In the genomic region with DNA sequence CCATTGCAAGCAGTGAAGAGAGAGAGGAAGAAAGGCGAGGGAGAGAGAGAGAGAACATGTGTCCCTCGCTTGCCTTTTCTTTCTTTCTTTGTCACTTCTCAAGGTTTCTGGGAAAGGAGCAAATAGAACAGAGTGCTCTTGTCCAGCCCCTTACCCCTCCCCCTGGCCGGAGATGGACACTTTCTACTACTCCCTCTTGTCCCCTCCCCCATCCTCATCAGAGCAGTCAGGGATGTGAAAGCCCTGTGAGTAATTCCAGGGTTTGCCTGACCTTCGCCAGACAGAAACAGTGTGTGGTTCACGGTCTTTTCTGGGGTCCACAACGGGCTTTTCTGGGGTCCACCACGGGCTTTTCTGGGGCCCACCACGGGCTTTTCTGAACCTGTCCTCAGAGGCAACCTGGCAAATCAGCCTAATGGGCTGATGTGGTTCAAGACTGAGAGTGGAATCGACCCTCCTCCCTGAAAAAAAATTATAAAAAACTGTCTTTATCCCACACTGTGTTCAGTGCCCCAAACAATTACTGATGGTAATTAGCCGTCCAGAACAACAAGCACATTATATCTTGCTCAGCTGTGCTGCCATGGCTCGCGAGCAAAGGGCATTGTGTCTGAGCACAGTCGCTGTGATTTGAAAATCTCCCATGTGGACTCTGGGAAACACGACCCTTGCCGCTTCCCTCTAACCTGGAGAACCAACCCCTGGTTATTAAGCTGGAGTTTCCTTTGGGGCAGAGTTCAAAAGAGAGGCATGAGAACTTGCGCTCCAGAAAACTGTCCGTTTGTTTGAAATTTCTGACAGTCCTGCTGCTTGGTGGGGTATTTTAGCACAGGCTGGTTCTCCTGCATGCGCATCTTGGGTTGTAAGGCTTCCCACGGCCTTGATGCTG, we compare ENCODE assay signal across 7 mouse cellular contexts.
DNase-seq lines count a peak whose midpoint lies in the region; ATAC-seq and TF ChIP-seq lines count a peak whose summit lies in the region.

No protein-coding gene starts in this region.

- no peak overlapping the region for H3K4me3 ChIP-seq in kidney, adult 2 months (ENCODE audit: insufficient read depth, low read depth, low read length)
- no peak overlapping the region for H3K4me3 ChIP-seq in limb, embryonic 14.5 days (replicated peaks; ENCODE audit: low read length)
- no peak overlapping the region for H3K4me3 ChIP-seq in olfactory bulb, adult 2 months (ENCODE audit: insufficient read depth, low read depth, low read length)

- H3K27ac ChIP-seq in kidney, adult 2 months (ENCODE audit: insufficient read depth, low read depth, low read length), result 0 out of 2 replicates have a peak overlapping the region, but pooled peaks have one; percentile 25
- no peak overlapping the region for H3K27ac ChIP-seq in limb, embryonic 14.5 days (replicated peaks; ENCODE audit: low read depth, low read length)
- peak overlapping the region; percentile 80 for H3K27ac ChIP-seq in olfactory bulb, adult 2 months (ENCODE audit: insufficient read depth, low read depth, low read length)

- WGBS in kidney, adult 2 months, result 25% methylated on average over 19 of the region's 19 CpGs
- WGBS in limb, embryonic 14.5 days, result 27% methylated on average over 19 of the region's 19 CpGs
- WGBS in olfactory bulb, adult 2 months, result 20% methylated on average over 19 of the region's 19 CpGs

- peak overlapping the region; percentile 13; the same call in 1 of the 2 replicates for H3K4me2 ChIP-seq in limb, embryonic 14.5 days (replicated peaks; ENCODE audit: low read depth, low read length, severe bottlenecking)

- H3K27me3 ChIP-seq in kidney, adult 2 months (replicated peaks; ENCODE audit: control insufficient read depth, insufficient read depth, low read length), result no peaks in the 10 kb centered on the region
- H3K27me3 ChIP-seq in limb, embryonic 14.5 days (ENCODE audit: control insufficient read depth, insufficient read depth, low read length), result no peaks in the 10 kb centered on the region

- H3K9ac ChIP-seq in limb, embryonic 14.5 days (ENCODE audit: low read depth, low read length, severe bottlenecking), result no peak overlapping the region

- no peak for TF ChIP-seq POLR2A in brain, embryonic 14.5 days (IDR thresholded peaks at IDR 0.05; ENCODE audit: borderline replicate concordance, extremely low read depth, insufficient read depth, insufficient read length, poor library complexity, severe bottlenecking)
- TF ChIP-seq POLR2A in kidney, adult 2 months (IDR thresholded peaks at IDR 0.05; ENCODE audit: low read depth, low read length), result no peak
- no peak for TF ChIP-seq POLR2A in limb, embryonic 14.5 days (IDR thresholded peaks at IDR 0.05; ENCODE audit: borderline replicate concordance, extremely low read depth, insufficient read depth, insufficient read length)
- no peak for TF ChIP-seq POLR2A in olfactory bulb, adult 2 months (IDR thresholded peaks at IDR 0.05; ENCODE audit: insufficient read depth, low read depth, low read length)

- H3K4me1 ChIP-seq in kidney, adult 2 months (ENCODE audit: control insufficient read depth, insufficient read depth, low read length), result no peaks in the 10 kb centered on the region
- peaks cover 14% of the 10 kb centered on the region; the same call in 1 of the 2 replicates for H3K4me1 ChIP-seq in limb, embryonic 14.5 days (ENCODE audit: control insufficient read depth, insufficient read depth, low read length)
- peaks cover 14% of the 10 kb centered on the region for H3K4me1 ChIP-seq in olfactory bulb, adult 2 months (ENCODE audit: control insufficient read depth, insufficient read depth, low read length)

- H3K36me3 ChIP-seq in kidney, adult 2 months (ENCODE audit: control insufficient read depth, insufficient read depth, low read length), result no peaks in the 10 kb centered on the region
- H3K36me3 ChIP-seq in limb, embryonic 14.5 days (ENCODE audit: control insufficient read depth, insufficient read depth, low read length), result no peaks in the 10 kb centered on the region

- TF ChIP-seq CTCF in brain, embryonic 14.5 days (IDR thresholded peaks at IDR 0.05; ENCODE audit: borderline replicate concordance, extremely low read depth, insufficient read depth, insufficient read length), result no peak
- no peak for TF ChIP-seq CTCF in kidney, adult 2 months (conservative IDR thresholded peaks at IDR 0.05; ENCODE audit: insufficient read depth, insufficient read length, low read depth, low read length)
- TF ChIP-seq CTCF in olfactory bulb, adult 2 months (IDR thresholded peaks at IDR 0.05; ENCODE audit: insufficient read depth, low read depth, low read length), result no peak

- ATAC-seq in limb, embryonic 14.5 days (ENCODE audit: low FRiP score, low read depth), result no peak

- DNase-seq in adrenal gland, adult 2 months, result peak; percentile 55
- peak; percentile 90 for DNase-seq in brain, embryonic 14.5 days (ENCODE audit: low read depth)
- peak; percentile 49 for DNase-seq in heart, adult 8-10 months (ENCODE audit: low spot score)
- peak; percentile 46 for DNase-seq in kidney, adult 2 months
- no peak for DNase-seq in limb, embryonic 14.5 days (ENCODE audit: low spot score)
- no peak for DNase-seq in thymus, postnatal 10 days (ENCODE audit: low spot score in 2 of 2)

- H3K9me3 ChIP-seq in limb, embryonic 14.5 days (ENCODE audit: control insufficient read depth, low read length), result no peaks in the 10 kb centered on the region

Comparison
In these comparisons a context has a peak if more than half of its experiments do, and no peak if none do; other contexts are left out.
1. DNase-seq: peak in adrenal gland, adult 2 months (single experiment), brain, embryonic 14.5 days (single experiment), heart, adult 8-10 months (single experiment) and kidney, adult 2 months (single experiment); none in limb, embryonic 14.5 days (single experiment) and thymus, postnatal 10 days (0 of 2).